Mouse (Mus musculus): ENCODE measurements at regions not wholly inside any gene's neighbourhood (a gene's known extent, or its start where the extent isn't known, plus 50 kb on each side); places are given as distances from the start of the nearest gene placed in this dataset.

- no peaks in the 10 kb centered on the region for H3K36me3 ChIP-seq
- H3K27ac ChIP-seq, result no peak overlapping the region
- H3K4me3 ChIP-seq (replicated peaks), result no peak overlapping the region
- 72% methylated on average over 8 of the region's 8 CpGs for WGBS
- H3K4me1 ChIP-seq, result no peaks in the 10 kb centered on the region
- no peak for ATAC-seq (ENCODE audit: insufficient read depth, low FRiP score, low read depth)
- no peak overlapping the region for H3K4me2 ChIP-seq
- no peaks in the 10 kb centered on the region for H3K9me3 ChIP-seq
- H3K9ac ChIP-seq, result no peak overlapping the region
- H3K27me3 ChIP-seq (replicated peaks), result no peaks in the 10 kb centered on the region
These were observed 412.1 kb upstream of the Itga1 start for GRCm38 (mm10) chr13:115513914-115514313.

GRCm38 (mm10) chr13:115512214-115512613 lies 410.4 kb upstream of the Itga1 start:
- ATAC-seq (ENCODE audit: insufficient read depth, low FRiP score, low read depth), result no peak
- no peaks in the 10 kb centered on the region for H3K9me3 ChIP-seq
- no peak overlapping the region for H3K4me3 ChIP-seq (replicated peaks)
- no peaks in the 10 kb centered on the region for H3K36me3 ChIP-seq
- H3K27me3 ChIP-seq (replicated peaks), result no peaks in the 10 kb centered on the region
- H3K4me1 ChIP-seq, result no peaks in the 10 kb centered on the region
- no peak overlapping the region for H3K27ac ChIP-seq
- H3K9ac ChIP-seq, result no peak overlapping the region
- no peak overlapping the region for H3K4me2 ChIP-seq

- no peak overlapping the region for H3K4me3 ChIP-seq (replicated peaks)
- 66% methylated on average over 3 of the region's 3 CpGs for WGBS
These were observed 406.9 kb upstream of the Itga1 start for GRCm38 (mm10) chr13:115508646-115509045.

GRCm38 (mm10) chr13:115494399-115494798 lies 392.6 kb upstream of the Itga1 start:
- Histone ChIP-seq H3K9ac (no peak overlapping the region), H3K4me3 (replicated peaks) (no peak overlapping the region), H3K9me3 (no peaks in the 10 kb centered on the region), H3K36me3 (no peaks in the 10 kb centered on the region), H3K4me1 (no peaks in the 10 kb centered on the region), H3K4me2 (no peak overlapping the region), H3K27ac (no peak overlapping the region), H3K27me3 (replicated peaks) (no peaks in the 10 kb centered on the region)
- 66% methylated on average over 4 of the region's 4 CpGs for WGBS
- no peak for ATAC-seq (ENCODE audit: insufficient read depth, low FRiP score, low read depth)

More at GRCm38 (mm10) chr13:115508646-115509045, 406.9 kb upstream of the Itga1 start:
- ATAC-seq (ENCODE audit: insufficient read depth, low FRiP score, low read depth), result no peak
- Histone ChIP-seq H3K9me3 (no peaks in the 10 kb centered on the region), H3K36me3 (no peaks in the 10 kb centered on the region), H3K9ac (no peak overlapping the region), H3K27me3 (replicated peaks) (no peaks in the 10 kb centered on the region), H3K4me2 (no peak overlapping the region), H3K4me1 (no peaks in the 10 kb centered on the region), H3K27ac (no peak overlapping the region)

GRCm38 (mm10) chr13:115475861-115476260 lies 374.1 kb upstream of the Itga1 start:
- 51% methylated on average over 2 of the region's 2 CpGs for WGBS

GRCm38 (mm10) chr13:115465689-115466088 lies 363.9 kb upstream of the Itga1 start:
- ATAC-seq (ENCODE audit: insufficient read depth, low FRiP score, low read depth), result no peak
- Histone ChIP-seq H3K9me3 (no peaks in the 10 kb centered on the region), H3K4me1 (no peaks in the 10 kb centered on the region), H3K9ac (no peak overlapping the region), H3K27ac (no peak overlapping the region), H3K27me3 (replicated peaks) (no peaks in the 10 kb centered on the region), H3K4me2 (no peak overlapping the region), H3K4me3 (replicated peaks) (no peak overlapping the region), H3K36me3 (no peaks in the 10 kb centered on the region)
- 73% methylated on average over 6 of the region's 6 CpGs for WGBS

More at GRCm38 (mm10) chr13:115475861-115476260, 374.1 kb upstream of the Itga1 start:
- H3K4me2 ChIP-seq, result no peak overlapping the region
- no peak for ATAC-seq (ENCODE audit: insufficient read depth, low FRiP score, low read depth)
- no peak overlapping the region for H3K4me3 ChIP-seq (replicated peaks)
- no peaks in the 10 kb centered on the region for H3K9me3 ChIP-seq
- no peaks in the 10 kb centered on the region for H3K4me1 ChIP-seq
- no peak overlapping the region for H3K27ac ChIP-seq
- no peaks in the 10 kb centered on the region for H3K27me3 ChIP-seq (replicated peaks)
- H3K9ac ChIP-seq, result no peak overlapping the region
- H3K36me3 ChIP-seq, result no peaks in the 10 kb centered on the region

- WGBS, result 16% methylated on average over 1 of the region's 1 CpGs
- H3K4me2 ChIP-seq, result no peak overlapping the region
These were observed 349.5 kb upstream of the Itga1 start for GRCm38 (mm10) chr13:115451244-115451643.

GRCm38 (mm10) chr13:115427091-115428033 lies 325.6 kb upstream of the Itga1 start:
- 65% methylated on average over 12 of the region's 12 CpGs for WGBS
- Histone ChIP-seq H3K4me1 (no peaks in the 10 kb centered on the region), H3K9me3 (no peaks in the 10 kb centered on the region), H3K27ac (no peak overlapping the region), H3K4me3 (replicated peaks) (no peak overlapping the region), H3K9ac (no peak overlapping the region), H3K27me3 (replicated peaks) (no peaks in the 10 kb centered on the region), H3K36me3 (no peaks in the 10 kb centered on the region), H3K4me2 (no peak overlapping the region)
- ATAC-seq (ENCODE audit: insufficient read depth, low FRiP score, low read depth), result no peak

More at GRCm38 (mm10) chr13:115451244-115451643, 349.5 kb upstream of the Itga1 start:
- Histone ChIP-seq H3K9me3 (no peaks in the 10 kb centered on the region), H3K9ac (no peak overlapping the region), H3K4me1 (no peaks in the 10 kb centered on the region), H3K4me3 (replicated peaks) (no peak overlapping the region), H3K27ac (no peak overlapping the region), H3K27me3 (replicated peaks) (no peaks in the 10 kb centered on the region), H3K36me3 (no peaks in the 10 kb centered on the region)
- no peak for ATAC-seq (ENCODE audit: insufficient read depth, low FRiP score, low read depth)

- ATAC-seq (ENCODE audit: insufficient read depth, low FRiP score, low read depth), result no peak
- H3K27me3 ChIP-seq (replicated peaks), result no peaks in the 10 kb centered on the region
- H3K9me3 ChIP-seq, result no peaks in the 10 kb centered on the region
- no peaks in the 10 kb centered on the region for H3K4me1 ChIP-seq
- H3K36me3 ChIP-seq, result no peaks in the 10 kb centered on the region
- H3K9ac ChIP-seq, result no peak overlapping the region
- H3K27ac ChIP-seq, result no peak overlapping the region
- no peak overlapping the region for H3K4me3 ChIP-seq (replicated peaks)
- H3K4me2 ChIP-seq, result no peak overlapping the region
- 71% methylated on average over 8 of the region's 8 CpGs for WGBS
These were observed 324.1 kb upstream of the Itga1 start for GRCm38 (mm10) chr13:115425610-115426562.

- no peak for ATAC-seq (ENCODE audit: insufficient read depth, low FRiP score, low read depth)
- no peaks in the 10 kb centered on the region for H3K9me3 ChIP-seq
- WGBS, result 60% methylated on average over 3 of the region's 3 CpGs
- no peak overlapping the region for H3K4me2 ChIP-seq
- no peaks in the 10 kb centered on the region for H3K27me3 ChIP-seq (replicated peaks)
- H3K4me1 ChIP-seq, result no peaks in the 10 kb centered on the region
- H3K36me3 ChIP-seq, result no peaks in the 10 kb centered on the region
- no peak overlapping the region for H3K4me3 ChIP-seq (replicated peaks)
- no peak overlapping the region for H3K27ac ChIP-seq
- no peak overlapping the region for H3K9ac ChIP-seq
These were observed 322.0 kb upstream of the Itga1 start for GRCm38 (mm10) chr13:115423761-115424160.

GRCm38 (mm10) chr13:115421483-115421882 lies 319.7 kb upstream of the Itga1 start:
- no peaks in the 10 kb centered on the region for H3K9me3 ChIP-seq
- H3K9ac ChIP-seq, result no peak overlapping the region
- H3K27ac ChIP-seq, result no peak overlapping the region
- H3K4me1 ChIP-seq, result no peaks in the 10 kb centered on the region
- H3K4me2 ChIP-seq, result no peak overlapping the region
- H3K36me3 ChIP-seq, result no peaks in the 10 kb centered on the region
- H3K27me3 ChIP-seq (replicated peaks), result no peaks in the 10 kb centered on the region
- ATAC-seq (ENCODE audit: insufficient read depth, low FRiP score, low read depth), result no peak
- H3K4me3 ChIP-seq (replicated peaks), result no peak overlapping the region
- WGBS, result 46% methylated on average over 1 of the region's 1 CpGs

GRCm38 (mm10) chr13:115417829-115418228 lies 316.1 kb upstream of the Itga1 start:
- Histone ChIP-seq H3K4me3 (replicated peaks) (no peak overlapping the region), H3K4me1 (no peaks in the 10 kb centered on the region), H3K4me2 (no peak overlapping the region), H3K9me3 (no peaks in the 10 kb centered on the region), H3K27me3 (replicated peaks) (no peaks in the 10 kb centered on the region), H3K36me3 (no peaks in the 10 kb centered on the region), H3K27ac (no peak overlapping the region), H3K9ac (no peak overlapping the region)
- no peak for ATAC-seq (ENCODE audit: insufficient read depth, low FRiP score, low read depth)
- 75% methylated on average over 4 of the region's 4 CpGs for whole genome bisulfite sequencing
